Mouse (Mus musculus): ENCODE measurements at regions not wholly inside any gene's neighbourhood (a gene's known extent, or its start where the extent isn't known, plus 50 kb on each side); places are given as distances from the start of the nearest gene placed in this dataset.
"Not testable (repeated sequence)": the region's sequence is repeated elsewhere in the genome, so short reads cannot be mapped to it uniquely, and the experiment has no call there.

- DNase-seq (ENCODE audit: low spot score in 2 of 2) = no peak
These were observed 79.9 kb upstream of the Tars start for GRCm38 (mm10) chr15:11479166-11479944.

DNA sequence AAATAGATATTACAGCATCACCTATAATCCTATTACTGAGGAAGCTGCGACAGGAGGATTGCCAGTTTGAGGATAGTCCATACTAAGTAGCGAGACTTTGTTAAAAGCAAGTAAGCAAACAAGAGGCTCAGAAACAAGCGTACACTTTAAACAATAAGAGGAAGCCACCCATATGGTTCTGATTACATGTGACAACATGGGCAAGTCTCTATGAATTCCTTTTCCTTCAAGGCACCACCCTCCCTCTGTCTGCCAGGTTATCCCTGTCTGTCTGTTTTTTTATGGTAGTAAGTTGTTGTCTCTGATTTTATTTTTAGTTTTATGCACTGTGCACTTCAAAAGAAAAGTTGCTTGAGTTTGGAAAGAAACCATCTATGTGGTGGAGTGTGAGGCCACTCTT, 76.8 kb upstream of the Tars start:
- DNase-seq (ENCODE audit: low spot score in 2 of 2) = no peak

DNA sequence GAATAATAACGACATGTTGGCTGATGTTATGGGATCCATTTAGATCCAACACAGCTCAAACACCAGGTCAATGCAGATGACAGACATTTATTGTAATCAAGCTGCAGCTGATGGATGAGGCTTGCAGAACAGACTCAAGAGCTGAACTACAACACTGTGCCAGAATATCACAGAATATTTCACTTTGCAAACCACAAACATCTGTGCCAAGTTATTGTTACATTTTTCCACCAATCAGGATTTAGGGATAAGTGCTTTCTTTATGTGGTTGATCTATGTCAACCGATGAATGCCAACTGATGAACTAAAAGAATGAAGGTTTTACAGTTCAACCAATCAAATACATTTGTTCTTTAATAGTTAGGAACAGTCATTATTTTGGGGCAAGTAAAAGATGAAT, 63.9 kb upstream of the Tars start:
- no peak for DNase-seq (ENCODE audit: low spot score in 2 of 2)

DNA sequence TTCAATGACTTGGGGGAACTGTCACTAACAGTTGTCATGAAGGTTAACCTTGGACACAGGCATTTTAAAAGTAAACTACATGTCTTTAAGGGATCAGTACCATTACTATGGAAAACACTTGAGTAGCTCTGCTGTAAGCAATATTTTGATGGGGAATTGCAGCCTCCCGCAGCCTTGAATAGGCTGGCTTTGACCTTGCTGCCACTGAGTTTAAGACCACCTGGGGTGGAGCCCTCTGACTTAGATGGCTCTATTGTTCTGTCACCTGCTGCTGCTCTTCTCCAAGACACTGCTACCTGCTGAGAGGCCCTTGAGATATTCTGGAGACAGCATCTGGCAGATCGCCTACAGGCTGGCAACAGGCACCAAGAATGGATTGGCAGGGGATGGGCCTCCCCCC, 62.1 kb upstream of the Tars start:
- not testable (repeated sequence) for DNase-seq (ENCODE audit: low spot score in 2 of 2)

DNA sequence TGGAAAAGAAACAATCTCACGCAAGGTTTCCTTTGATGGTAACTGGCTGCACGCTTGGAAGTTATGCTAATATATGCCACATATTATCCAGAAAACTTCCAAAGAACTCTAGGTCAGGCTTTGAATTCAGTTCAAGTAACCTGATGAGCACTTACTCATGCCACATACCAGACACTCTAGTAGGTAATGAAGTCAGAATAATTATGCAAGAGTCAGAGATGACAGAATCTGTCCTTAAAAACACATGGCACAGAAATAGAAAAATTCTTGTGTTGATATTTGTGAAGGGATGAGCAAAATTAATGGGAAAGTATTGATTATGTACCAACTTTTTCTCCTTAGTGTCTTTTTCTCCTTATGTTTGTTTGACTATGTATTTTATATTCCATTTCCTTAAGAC, 59.8 kb upstream of the Tars start:
- DNase-seq (ENCODE audit: low spot score in 2 of 2) = no peak

GRCm38 (mm10) chr15:11457278-11457677, 57.8 kb upstream of the Tars start:
- DNase-seq (ENCODE audit: low spot score in 2 of 2) = no peak

DNA sequence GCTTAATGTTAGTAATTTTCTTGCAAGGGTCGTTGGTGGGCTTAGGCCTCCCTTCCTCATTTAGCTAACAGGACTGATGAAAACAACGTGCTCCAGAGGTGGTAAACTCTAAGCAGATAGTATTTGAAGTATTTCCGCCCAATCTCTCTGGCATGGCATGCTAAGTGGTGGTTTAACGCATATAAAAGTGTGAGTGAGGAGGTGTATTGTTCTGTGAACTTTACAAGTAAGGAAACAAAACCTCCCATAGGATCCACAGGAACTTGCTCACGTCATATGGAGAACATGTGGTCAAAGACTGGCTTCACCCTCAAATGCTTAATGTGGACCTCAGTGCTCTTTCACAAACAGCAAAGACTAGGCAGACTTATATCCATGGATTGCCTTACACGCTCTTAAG, 56.5 kb upstream of the Tars start:
- DNase-seq (ENCODE audit: low spot score in 2 of 2) = no peak

DNA sequence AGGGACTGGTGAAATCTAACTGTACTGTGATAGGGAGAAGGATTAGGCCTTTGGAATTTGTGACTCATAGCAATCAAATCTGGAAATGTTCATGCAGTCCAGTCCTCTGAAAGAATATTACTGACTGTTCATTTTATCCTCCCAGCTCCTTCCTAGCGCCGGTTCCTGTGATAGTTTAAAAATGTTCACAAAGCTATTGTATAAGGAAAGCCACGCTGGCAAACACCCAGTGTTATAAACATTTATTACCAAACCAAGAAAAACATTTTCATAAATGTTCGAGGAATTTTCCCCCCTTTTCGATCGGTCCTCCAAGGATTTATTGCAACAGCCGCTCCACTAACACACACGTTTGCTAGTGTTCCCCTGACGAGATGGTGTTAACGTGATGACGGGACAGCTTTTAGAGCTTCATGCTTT, 55.9 kb upstream of the Tars start:
- DNase-seq (ENCODE audit: low spot score in 2 of 2) = no peak

DNA sequence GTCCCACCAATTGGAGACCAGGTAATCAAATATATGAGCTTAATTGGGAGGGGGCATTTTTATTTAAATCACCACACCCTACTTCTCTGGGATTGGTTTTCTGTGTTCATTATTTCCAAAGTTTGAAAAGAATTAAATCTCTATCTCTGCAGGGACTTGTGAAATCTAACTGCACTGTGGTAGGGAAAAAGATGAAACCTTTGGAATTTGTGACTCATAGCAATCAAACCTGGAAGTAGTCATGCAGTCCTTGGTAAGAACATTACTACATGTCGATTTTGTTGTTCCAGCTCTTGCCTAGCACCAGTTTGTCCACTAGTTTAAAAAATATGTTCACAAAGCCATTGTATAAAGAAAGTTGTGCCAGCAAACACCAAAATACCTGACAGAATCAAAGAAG, 54.5 kb upstream of the Tars start:
- DNase-seq (ENCODE audit: low spot score in 2 of 2) = no peak

DNA sequence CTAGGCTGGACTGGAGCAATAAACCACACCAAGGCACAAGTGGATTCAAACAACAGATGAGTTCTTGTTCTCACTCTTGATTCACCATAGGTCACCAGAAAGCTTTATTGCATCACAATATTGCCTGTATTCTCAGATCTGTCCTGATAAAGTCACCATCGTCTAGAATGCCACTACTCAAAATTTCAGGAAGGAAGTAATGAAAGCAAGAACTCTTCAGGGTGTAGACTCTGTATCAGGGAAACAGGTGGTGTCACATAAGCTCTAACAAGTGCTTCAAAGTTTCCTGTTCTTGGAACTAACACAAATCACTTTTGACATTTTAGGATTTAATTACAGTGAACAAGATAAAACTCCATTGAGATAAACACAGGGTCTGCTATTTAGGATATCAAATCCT, 52.2 kb upstream of the Tars start:
- no peak for DNase-seq (ENCODE audit: low spot score in 2 of 2)

Measured in spleen, postnatal 10 days (tissue).